Mouse (Mus musculus): ENCODE measurements around the gene Ccser1.

GRCm38 (mm10) chr6:61800889-61801288, 620.8 kb downstream of the Ccser1 start:
- TF ChIP-seq CTCF (IDR thresholded peaks at IDR 0.05; ENCODE audit: low read depth) (no peak), EP300 (optimal IDR thresholded peaks at IDR 0.05) (no peak)

Measured in stomach, postnatal 0 days (tissue).